Mouse (Mus musculus) neural tube, embryonic 14.5 days (tissue): ENCODE measurements around the gene Cobl. TPM values are rescaled to one million over a fixed set of nuclear protein-coding genes. Genes with fewer than 3 reads are reported as not detected.

Experiments
- ATAC-seq: fragments of 200-750 bp; cut with Nextera tagmentation; 2 replicates; pipeline ENCODE4 v1.8.0; 2017; ENCODE audit warnings: low read depth, mild to moderate bottlenecking, moderate TSS enrichment, moderate library complexity
- H3K27ac ChIP-seq: fragments of 300-500 bp; sonication (generic); 2 replicates; pipeline ENCODE4 v1.5.1; 2014; ENCODE audit warnings: low read depth, mild to moderate bottlenecking, control low read depth, low read length, moderate library complexity, mixed read lengths
- H3K27me3 ChIP-seq: fragments of 300-500 bp; sonication (generic); 2 replicates; pipeline ENCODE4 v1.6.1; 2014; ENCODE audit warnings: low read length; ENCODE audit not compliant: control insufficient read depth, insufficient read depth
- H3K36me3 ChIP-seq: fragments of 300-500 bp; sonication (generic); 2 replicates; pipeline ENCODE4 v1.6.1; 2014; ENCODE audit warnings: low read length, mixed read lengths; ENCODE audit not compliant: control insufficient read depth, insufficient read depth
- H3K4me1 ChIP-seq: fragments of 300-500 bp; sonication (generic); 2 replicates; pipeline ENCODE4 v1.6.1; 2014; ENCODE audit warnings: low read length; ENCODE audit not compliant: control insufficient read depth, insufficient read depth
- H3K4me2 ChIP-seq: fragments of 300-500 bp; sonication (generic); 2 replicates; pipeline ENCODE4 v1.6.1; 2014; ENCODE audit warnings: mild to moderate bottlenecking, low read depth, low read length, control low read depth
- H3K4me3 ChIP-seq: fragments of 300-500 bp; sonication (generic); 2 replicates; pipeline ENCODE4 v1.5.1; 2014; ENCODE audit warnings: low read depth, low read length, control low read depth, mixed read lengths
- H3K9ac ChIP-seq: fragments of 300-500 bp; sonication (generic); replicated peaks from 2 replicates; pipeline ENCODE4 v1.6.1; 2014; ENCODE audit warnings: low read depth, mild to moderate bottlenecking, control low read depth, low read length, mixed read lengths
- H3K9me3 ChIP-seq: fragments of 300-500 bp; sonication (generic); 2 replicates; pipeline ENCODE4 v1.6.1; 2016; ENCODE audit warnings: low read length; ENCODE audit not compliant: control insufficient read depth
- WGBS: fragments of 180-500 bp; shearing (Covaris S2); extraction: QIAGEN DNeasy Blood & Tissue Kit; methylation state at CpG from one replicate; pipeline ENCODE4 v1.1.7; 2014; 5-methylcytosine and 5-hydroxymethylcytosine counted together
- polyA plus RNA-seq: library from polyadenylated mRNA; unstranded; fragments of >200 nt; fragmentation: Nextera tagmentation; extraction: Ambion mirVana; gene quantifications from 2 replicates; pipeline ENCODE4 v1.2.1, GENCODE M21; 2014

The Cobl gene
- polyA plus RNA-seq, 1 experiment from 2014 or later = 16.3 TPM

- Histone ChIP-seq H3K4me1 (no peaks in the 10 kb centered on the region), H3K9ac (no peak overlapping the region), H3K27ac (no peak overlapping the region), H3K27me3 (no peaks in the 10 kb centered on the region), H3K9me3 (no peaks in the 10 kb centered on the region), H3K4me2 (no peak overlapping the region), H3K36me3 (no peaks in the 10 kb centered on the region), H3K4me3 (no peak overlapping the region)
- no peak for ATAC-seq
- WGBS = 80% methylated on average over 3 of the region's 3 CpGs
Observed at GRCm38 (mm10) chr11:12355681-12356080, 109.1 kb downstream of the Cobl start.

- Histone ChIP-seq H3K4me2 (no peak overlapping the region), H3K27ac (no peak overlapping the region), H3K27me3 (no peaks in the 10 kb centered on the region), H3K4me3 (no peak overlapping the region), H3K9ac (no peak overlapping the region), H3K4me1 (no peaks in the 10 kb centered on the region), H3K36me3 (no peaks in the 10 kb centered on the region), H3K9me3 (no peaks in the 10 kb centered on the region)
- 43% methylated on average over 3 of the region's 3 CpGs for WGBS
- no peak for ATAC-seq
Observed at GRCm38 (mm10) chr11:12350986-12351546, 113.7 kb downstream of the Cobl start.

GRCm38 (mm10) chr11:12350086-12350485, 114.7 kb downstream of the Cobl start:
- H3K36me3 ChIP-seq = no peaks in the 10 kb centered on the region
- no peak overlapping the region for H3K4me2 ChIP-seq
- no peak for ATAC-seq
- no peaks in the 10 kb centered on the region for H3K4me1 ChIP-seq
- no peaks in the 10 kb centered on the region for H3K9me3 ChIP-seq
- H3K4me3 ChIP-seq = no peak overlapping the region
- H3K27ac ChIP-seq = no peak overlapping the region
- H3K9ac ChIP-seq = no peak overlapping the region
- H3K27me3 ChIP-seq = no peaks in the 10 kb centered on the region
- 95% methylated on average over 1 of the region's 1 CpGs for WGBS

GRCm38 (mm10) chr11:12346486-12346885, 118.3 kb downstream of the Cobl start:
- Histone ChIP-seq H3K27me3 (no peaks in the 10 kb centered on the region), H3K4me3 (no peak overlapping the region), H3K27ac (no peak overlapping the region), H3K4me1 (no peaks in the 10 kb centered on the region), H3K4me2 (no peak overlapping the region), H3K9me3 (no peaks in the 10 kb centered on the region), H3K36me3 (no peaks in the 10 kb centered on the region), H3K9ac (no peak overlapping the region)
- no peak for ATAC-seq
- WGBS = 75% methylated on average over 2 of the region's 2 CpGs

- Histone ChIP-seq H3K9ac (no peak overlapping the region), H3K4me3 (no peak overlapping the region), H3K4me1 (no peaks in the 10 kb centered on the region), H3K4me2 (no peak overlapping the region), H3K27me3 (no peaks in the 10 kb centered on the region), H3K36me3 (no peaks in the 10 kb centered on the region), H3K27ac (no peak overlapping the region), H3K9me3 (no peaks in the 10 kb centered on the region)
- no peak for ATAC-seq
- 90% methylated on average over 4 of the region's 4 CpGs for WGBS
Observed at GRCm38 (mm10) chr11:12343686-12344085, 121.1 kb downstream of the Cobl start.

- Histone ChIP-seq H3K27me3 (no peaks in the 10 kb centered on the region), H3K27ac (no peak overlapping the region), H3K4me3 (no peak overlapping the region), H3K4me2 (no peak overlapping the region), H3K36me3 (no peaks in the 10 kb centered on the region), H3K4me1 (no peaks in the 10 kb centered on the region), H3K9me3 (no peaks in the 10 kb centered on the region), H3K9ac (no peak overlapping the region)
- no peak for ATAC-seq
Observed at GRCm38 (mm10) chr11:12340697-12341096, 124.1 kb downstream of the Cobl start.

GRCm38 (mm10) chr11:12336145-12336544, 128.6 kb downstream of the Cobl start:
- no peak for ATAC-seq
- H3K9me3 ChIP-seq = no peaks in the 10 kb centered on the region
- no peak overlapping the region for H3K27ac ChIP-seq
- no peak overlapping the region for H3K4me3 ChIP-seq
- no peaks in the 10 kb centered on the region for H3K4me1 ChIP-seq
- H3K4me2 ChIP-seq = no peak overlapping the region
- WGBS = 75% methylated on average over 12 of the region's 12 CpGs
- H3K36me3 ChIP-seq = no peaks in the 10 kb centered on the region
- no peak overlapping the region for H3K9ac ChIP-seq
- H3K27me3 ChIP-seq = no peaks in the 10 kb centered on the region

- no peaks in the 10 kb centered on the region for H3K9me3 ChIP-seq
- no peak overlapping the region for H3K4me3 ChIP-seq
- ATAC-seq = peak; percentile 44
- no peaks in the 10 kb centered on the region for H3K4me1 ChIP-seq
- no peaks in the 10 kb centered on the region for H3K27me3 ChIP-seq
- H3K4me2 ChIP-seq = no peak overlapping the region
- H3K9ac ChIP-seq = no peak overlapping the region
- H3K27ac ChIP-seq = no peak overlapping the region
- 71% methylated on average over 2 of the region's 2 CpGs for WGBS
- H3K36me3 ChIP-seq = no peaks in the 10 kb centered on the region
Observed at GRCm38 (mm10) chr11:12331997-12332396, 132.8 kb downstream of the Cobl start.

- WGBS = 74% methylated on average over 1 of the region's 1 CpGs
- no peaks in the 10 kb centered on the region for H3K36me3 ChIP-seq
Observed at GRCm38 (mm10) chr11:12321445-12321844, 143.3 kb downstream of the Cobl start.

More at GRCm38 (mm10) chr11:12321445-12321844, 143.3 kb downstream of the Cobl start:
- H3K4me3 ChIP-seq = no peak overlapping the region
- no peaks in the 10 kb centered on the region for H3K27me3 ChIP-seq
- no peak overlapping the region for H3K27ac ChIP-seq
- H3K9me3 ChIP-seq = no peaks in the 10 kb centered on the region
- H3K9ac ChIP-seq = no peak overlapping the region
- H3K4me1 ChIP-seq = no peaks in the 10 kb centered on the region
- ATAC-seq = no peak
- H3K4me2 ChIP-seq = no peak overlapping the region
